Mouse (Mus musculus) neural tube, embryonic 12.5 days (tissue): ENCODE results near the gene 1700086D15Rik. TPM values are rescaled to one million over a fixed set of nuclear protein-coding genes. Genes with fewer than 3 reads are reported as not detected.

Experiments used
- ATAC-seq: fragments of 200-750 bp; cut with Nextera tagmentation; 2 replicates; pipeline ENCODE4 v1.8.0; 2017; ENCODE audit warnings: low read depth, mild to moderate bottlenecking, moderate TSS enrichment, moderate library complexity; ENCODE audit not compliant: low FRiP score
- H3K27ac ChIP-seq: fragments of 300-500 bp; sonication (generic); 2 replicates; pipeline ENCODE4 v1.5.1; 2016
- H3K27me3 ChIP-seq: fragments of 300-500 bp; sonication (generic); replicated peaks from 2 replicates; pipeline ENCODE4 v1.6.1; 2016; ENCODE audit warnings: mild to moderate bottlenecking
- H3K36me3 ChIP-seq: fragments of 300-500 bp; sonication (generic); 2 replicates; pipeline ENCODE4 v1.6.1; 2016; ENCODE audit warnings: mild to moderate bottlenecking
- H3K4me1 ChIP-seq: fragments of 300-500 bp; sonication (generic); 2 replicates; pipeline ENCODE4 v1.6.1; 2016
- H3K4me2 ChIP-seq: fragments of 300-500 bp; sonication (generic); replicated peaks from 2 replicates; pipeline ENCODE4 v1.6.1; 2016; ENCODE audit warnings: mild to moderate bottlenecking
- H3K4me3 ChIP-seq: fragments of 300-500 bp; sonication (generic); 2 replicates; pipeline ENCODE4 v1.5.1; 2016
- H3K9ac ChIP-seq: fragments of 300-500 bp; sonication (generic); 2 replicates; pipeline ENCODE4 v1.6.1; 2016; ENCODE audit warnings: mild to moderate bottlenecking
- H3K9me3 ChIP-seq: fragments of 300-500 bp; sonication (generic); 2 replicates; pipeline ENCODE4 v1.6.1; 2016; ENCODE audit warnings: mild to moderate bottlenecking
- WGBS: fragments of 180-500 bp; shearing (Covaris S2); methylation state at CpG from one replicate; pipeline ENCODE4 v1.1.7; 2016; 5-methylcytosine and 5-hydroxymethylcytosine counted together
- polyA plus RNA-seq: library from polyadenylated mRNA; unstranded; fragments of >200 nt; fragmentation: Nextera tagmentation; extraction: Ambion mirVana; gene quantifications from 2 replicates; pipeline ENCODE4 v1.2.1, GENCODE M21; 2016

The 1700086D15Rik gene
- polyA plus RNA-seq: not detected in 2 replicates

GRCm38 (mm10) chr11:65159791-65160190 lies at the start of gene 1700086D15Rik:
1700086D15Rik (minus strand) TSS chr11:65159891.
- peaks cover 12% of the 10 kb centered on the region for H3K4me1 ChIP-seq
- no peak within 1 kb of the TSS for H3K27ac ChIP-seq
- H3K4me3 ChIP-seq: no peak within 1 kb of the TSS
- no peak within 1 kb of the TSS for H3K9ac ChIP-seq
- H3K9me3 ChIP-seq: no peaks in the 10 kb centered on the region
- H3K4me2 ChIP-seq: no peak within 1 kb of the TSS
- ATAC-seq: no peak
- H3K27me3 ChIP-seq: 0 out of 2 replicates have a peak, but pooled peaks cover 3% of the 10 kb centered on the region
- no peaks in the 10 kb centered on the region for H3K36me3 ChIP-seq
- 94% methylated on average over 5 of the region's 5 CpGs for WGBS

- Histone ChIP-seq H3K27me3 (no peaks in the 10 kb centered on the region), H3K36me3 (no peaks in the 10 kb centered on the region), H3K9me3 (no peaks in the 10 kb centered on the region), H3K4me1 (no peaks in the 10 kb centered on the region), H3K9ac (no peak overlapping the region), H3K27ac (no peak overlapping the region), H3K4me3 (no peak overlapping the region), H3K4me2 (no peak overlapping the region)
- WGBS: 61% methylated on average over 6 of the region's 6 CpGs
- no peak for ATAC-seq
These were observed 49.8 kb upstream of the 1700086D15Rik start for GRCm38 (mm10) chr11:65209441-65209840.

GRCm38 (mm10) chr11:65205306-65205705 lies 45.6 kb upstream of the 1700086D15Rik start:
- Histone ChIP-seq H3K4me3 (no peak overlapping the region), H3K27ac (no peak overlapping the region), H3K27me3 (no peaks in the 10 kb centered on the region), H3K4me1 (no peaks in the 10 kb centered on the region), H3K4me2 (no peak overlapping the region), H3K9me3 (no peaks in the 10 kb centered on the region), H3K36me3 (no peaks in the 10 kb centered on the region), H3K9ac (no peak overlapping the region)
- 68% methylated on average over 5 of the region's 5 CpGs for WGBS
- no peak for ATAC-seq

GRCm38 (mm10) chr11:65204651-65205050 lies 45.0 kb upstream of the 1700086D15Rik start:
- Histone ChIP-seq H3K9me3 (no peaks in the 10 kb centered on the region), H3K4me1 (no peaks in the 10 kb centered on the region), H3K9ac (no peak overlapping the region), H3K27ac (no peak overlapping the region), H3K4me2 (no peak overlapping the region), H3K36me3 (no peaks in the 10 kb centered on the region), H3K4me3 (no peak overlapping the region), H3K27me3 (no peaks in the 10 kb centered on the region)
- no peak for ATAC-seq
- WGBS: 79% methylated on average over 13 of the region's 13 CpGs

- no peaks in the 10 kb centered on the region for H3K4me1 ChIP-seq
- no peak overlapping the region for H3K9ac ChIP-seq
- no peaks in the 10 kb centered on the region for H3K9me3 ChIP-seq
- no peak overlapping the region for H3K27ac ChIP-seq
- H3K36me3 ChIP-seq: no peaks in the 10 kb centered on the region
- ATAC-seq: no peak
- H3K4me2 ChIP-seq: no peak overlapping the region
- H3K27me3 ChIP-seq: no peaks in the 10 kb centered on the region
- 79% methylated on average over 1 of the region's 1 CpGs for WGBS
- no peak overlapping the region for H3K4me3 ChIP-seq
These were observed 43.3 kb upstream of the 1700086D15Rik start for GRCm38 (mm10) chr11:65203020-65203419.

- 56% methylated on average over 5 of the region's 5 CpGs for WGBS
These were observed 42.5 kb upstream of the 1700086D15Rik start for GRCm38 (mm10) chr11:65202236-65202635.

GRCm38 (mm10) chr11:65198026-65198425 lies 38.3 kb upstream of the 1700086D15Rik start:
- WGBS: 83% methylated on average over 3 of the region's 3 CpGs
- no peaks in the 10 kb centered on the region for H3K27me3 ChIP-seq
- no peak overlapping the region for H3K4me3 ChIP-seq
- H3K4me2 ChIP-seq: no peak overlapping the region
- H3K4me1 ChIP-seq: no peaks in the 10 kb centered on the region
- no peak for ATAC-seq
- H3K9me3 ChIP-seq: no peaks in the 10 kb centered on the region
- no peak overlapping the region for H3K27ac ChIP-seq
- H3K9ac ChIP-seq: no peak overlapping the region
- H3K36me3 ChIP-seq: no peaks in the 10 kb centered on the region

More at GRCm38 (mm10) chr11:65202236-65202635, 42.5 kb upstream of the 1700086D15Rik start:
- H3K4me1 ChIP-seq: no peaks in the 10 kb centered on the region
- H3K4me2 ChIP-seq: no peak overlapping the region
- no peak overlapping the region for H3K27ac ChIP-seq
- no peaks in the 10 kb centered on the region for H3K9me3 ChIP-seq
- no peak overlapping the region for H3K4me3 ChIP-seq
- no peak for ATAC-seq
- H3K9ac ChIP-seq: no peak overlapping the region
- no peaks in the 10 kb centered on the region for H3K27me3 ChIP-seq
- no peaks in the 10 kb centered on the region for H3K36me3 ChIP-seq

GRCm38 (mm10) chr11:65197280-65197679 lies 37.6 kb upstream of the 1700086D15Rik start:
- Histone ChIP-seq H3K27ac (no peak overlapping the region), H3K4me1 (no peaks in the 10 kb centered on the region), H3K27me3 (no peaks in the 10 kb centered on the region), H3K9ac (no peak overlapping the region), H3K36me3 (no peaks in the 10 kb centered on the region), H3K4me2 (no peak overlapping the region), H3K4me3 (no peak overlapping the region), H3K9me3 (no peaks in the 10 kb centered on the region)
- no peak for ATAC-seq
- 4% methylated on average over 3 of the region's 3 CpGs for WGBS

GRCm38 (mm10) chr11:65186974-65187373 lies 27.3 kb upstream of the 1700086D15Rik start:
- Histone ChIP-seq H3K36me3 (no peaks in the 10 kb centered on the region), H3K4me2 (no peak overlapping the region), H3K27ac (no peak overlapping the region), H3K27me3 (no peaks in the 10 kb centered on the region), H3K4me3 (no peak overlapping the region), H3K4me1 (no peaks in the 10 kb centered on the region), H3K9ac (no peak overlapping the region), H3K9me3 (no peaks in the 10 kb centered on the region)
- ATAC-seq: no peak
- 85% methylated on average over 12 of the region's 12 CpGs for WGBS

- Histone ChIP-seq H3K36me3 (no peaks in the 10 kb centered on the region), H3K27me3 (no peaks in the 10 kb centered on the region), H3K4me3 (no peak overlapping the region), H3K9me3 (no peaks in the 10 kb centered on the region), H3K9ac (no peak overlapping the region), H3K4me1 (no peaks in the 10 kb centered on the region), H3K4me2 (no peak overlapping the region), H3K27ac (no peak overlapping the region)
- ATAC-seq: no peak
- 94% methylated on average over 1 of the region's 1 CpGs for WGBS
These were observed 25.4 kb upstream of the 1700086D15Rik start for GRCm38 (mm10) chr11:65185114-65185513.

- Histone ChIP-seq H3K27ac (no peak overlapping the region), H3K4me2 (no peak overlapping the region), H3K4me3 (no peak overlapping the region), H3K9ac (no peak overlapping the region), H3K27me3 (no peaks in the 10 kb centered on the region; the same call in 1 of the 2 replicates), H3K36me3 (no peaks in the 10 kb centered on the region), H3K4me1 (no peaks in the 10 kb centered on the region), H3K9me3 (no peaks in the 10 kb centered on the region)
- no peak for ATAC-seq
- 77% methylated on average over 4 of the region's 4 CpGs for WGBS
These were observed 10.5 kb upstream of the 1700086D15Rik start for GRCm38 (mm10) chr11:65170121-65170750.

- H3K4me2 ChIP-seq: peak within 1 kb of the TSS; percentile 95
- peak; percentile 97 for ATAC-seq
- H3K27ac ChIP-seq: peak within 1 kb of the TSS; percentile 27; the same call in 1 of the 2 replicates
- no peaks in the 10 kb centered on the region for H3K36me3 ChIP-seq
- H3K9ac ChIP-seq: peak within 1 kb of the TSS; percentile 86
- peak within 1 kb of the TSS; percentile 83 for H3K4me3 ChIP-seq
- peaks cover 3% of the 10 kb centered on the region; the same call in 1 of the 2 replicates for H3K27me3 ChIP-seq
- no peaks in the 10 kb centered on the region for H3K9me3 ChIP-seq
- H3K4me1 ChIP-seq: peaks cover 12% of the 10 kb centered on the region
- WGBS: under 1% methylated on average over 27 of the region's 27 CpGs
These were observed 3.1 kb upstream of the 1700086D15Rik start, which contains the start of gene Arhgap44 for GRCm38 (mm10) chr11:65162767-65163120. Arhgap44 (minus strand) TSS chr11:65162961.
